Mouse (Mus musculus) liver, postnatal 0 days (tissue): Measurements from ENCODE around the gene A3galt2.

Experiments used
- CTCF ChIP-seq: sonication (generic); IDR thresholded peaks from 2 replicates; pipeline ENCODE4 v1.5.1; 2016; ENCODE audit warnings: antibody characterized with exemption, low read depth
- EP300 ChIP-seq: IDR thresholded peaks from 2 replicates; pipeline ENCODE4 v1.6.1; 2016; ENCODE audit warnings: antibody characterized with exemption, low read depth, mild to moderate bottlenecking

DNA sequence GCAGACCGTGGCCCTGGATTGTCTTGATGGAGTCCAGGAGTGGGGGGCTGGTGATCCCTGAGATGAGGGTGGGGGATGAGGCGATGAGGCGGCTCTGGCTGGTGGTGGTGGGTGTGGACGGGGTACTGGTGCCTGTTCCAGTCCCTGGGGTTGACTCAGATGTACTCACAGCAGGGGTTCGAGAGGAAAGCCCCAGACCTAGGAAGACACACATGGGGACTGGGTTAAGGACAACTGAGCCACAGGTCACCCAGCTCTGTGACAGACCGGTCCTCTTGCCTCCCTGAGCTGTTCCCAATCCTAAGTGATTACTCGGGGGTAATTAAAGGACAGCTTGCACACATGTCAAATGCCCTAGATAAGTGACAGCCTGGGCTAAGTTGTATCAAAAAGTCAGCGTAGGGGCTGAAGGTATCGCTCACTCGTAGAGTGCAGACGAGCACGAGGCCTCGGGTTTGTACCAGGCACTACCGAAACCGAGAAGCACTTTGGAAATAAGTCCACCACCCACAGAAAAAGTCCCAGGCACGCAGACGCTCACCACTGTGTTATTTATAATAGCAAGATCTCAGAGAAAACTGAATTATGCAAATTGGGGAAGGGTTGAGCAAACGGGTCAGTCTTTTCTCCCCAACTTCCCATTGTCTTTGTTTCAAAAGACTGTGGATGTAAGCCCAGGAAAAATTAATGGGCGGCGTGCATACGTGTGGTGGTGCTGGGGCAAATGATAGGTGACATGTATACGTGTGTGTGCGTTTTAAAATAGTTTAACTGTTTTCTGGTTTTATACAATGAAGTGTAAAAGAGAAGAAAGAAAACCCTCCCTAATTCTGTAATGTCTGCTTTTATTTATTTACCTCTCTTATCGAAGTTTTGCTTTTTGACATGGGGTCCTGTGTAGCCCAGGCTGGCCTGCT lies 32.1 kb downstream of the A3galt2 start:
- no peak for TF ChIP-seq CTCF
- TF ChIP-seq EP300, result no peak
